Mouse (Mus musculus) liver, embryonic 13.5 days (tissue): ENCODE results near the gene Fbxl2. TPM values are rescaled to one million over a fixed set of nuclear protein-coding genes. Genes with fewer than 3 reads are reported as not detected.
A peak's percentile ranks its signal among the peaks of the same experiment; 100 is the strongest.

Experiments used
- ATAC-seq: fragments of 200-750 bp; cut with Nextera tagmentation; 2 replicates; pipeline ENCODE4 v1.8.0; 2017; ENCODE audit warnings: low read depth, mild to moderate bottlenecking, moderate number of reproducible peaks, moderate library complexity
- DNase-seq: peaks from one replicate; pipeline ENCODE4 v3.0.0; 2022
- H3K27ac ChIP-seq: fragments of 300-500 bp; sonication (generic); 2 replicates; pipeline ENCODE4 v1.5.1; 2015; ENCODE audit warnings: moderate library complexity, mild to moderate bottlenecking, inconsistent platforms
- H3K27me3 ChIP-seq: fragments of 300-500 bp; sonication (generic); 2 replicates; pipeline ENCODE4 v1.6.1; 2015; ENCODE audit warnings: mild to moderate bottlenecking, inconsistent platforms
- H3K36me3 ChIP-seq: fragments of 300-500 bp; sonication (generic); 2 replicates; pipeline ENCODE4 v1.6.1; 2015; ENCODE audit warnings: mild to moderate bottlenecking, inconsistent platforms
- H3K4me1 ChIP-seq: fragments of 300-500 bp; sonication (generic); replicated peaks from 2 replicates; pipeline ENCODE4 v1.6.1; 2015; ENCODE audit warnings: inconsistent platforms
- H3K4me2 ChIP-seq: fragments of 300-500 bp; sonication (generic); 2 replicates; pipeline ENCODE4 v1.6.1; 2015; ENCODE audit warnings: inconsistent platforms, mild to moderate bottlenecking, moderate library complexity
- H3K4me3 ChIP-seq: fragments of 300-500 bp; sonication (generic); replicated peaks from 2 replicates; pipeline ENCODE4 v1.5.1; 2015; ENCODE audit warnings: mild to moderate bottlenecking, inconsistent platforms
- H3K9ac ChIP-seq: fragments of 300-500 bp; sonication (generic); 2 replicates; pipeline ENCODE4 v1.6.1; 2015; ENCODE audit warnings: mild to moderate bottlenecking, inconsistent platforms
- H3K9me3 ChIP-seq: fragments of 300-500 bp; sonication (generic); replicated peaks from 2 replicates; pipeline ENCODE4 v1.6.1; 2016; ENCODE audit warnings: inconsistent platforms
- WGBS: fragments of 180-500 bp; shearing (Covaris S2); methylation state at CpG from one replicate; pipeline ENCODE4 v1.1.7; 2015; ENCODE audit not compliant: insufficient replicate concordance; 5-methylcytosine and 5-hydroxymethylcytosine counted together
- polyA plus RNA-seq: library from polyadenylated mRNA; unstranded; fragments of >200 nt; fragmentation: Nextera tagmentation; extraction: Ambion mirVana; gene quantifications from 2 replicates; pipeline ENCODE4 v1.2.1, GENCODE M21; 2015

Fbxl2 gene
- polyA plus RNA-seq, 1 experiment from 2014 or later, result 0.80 TPM

DNA sequence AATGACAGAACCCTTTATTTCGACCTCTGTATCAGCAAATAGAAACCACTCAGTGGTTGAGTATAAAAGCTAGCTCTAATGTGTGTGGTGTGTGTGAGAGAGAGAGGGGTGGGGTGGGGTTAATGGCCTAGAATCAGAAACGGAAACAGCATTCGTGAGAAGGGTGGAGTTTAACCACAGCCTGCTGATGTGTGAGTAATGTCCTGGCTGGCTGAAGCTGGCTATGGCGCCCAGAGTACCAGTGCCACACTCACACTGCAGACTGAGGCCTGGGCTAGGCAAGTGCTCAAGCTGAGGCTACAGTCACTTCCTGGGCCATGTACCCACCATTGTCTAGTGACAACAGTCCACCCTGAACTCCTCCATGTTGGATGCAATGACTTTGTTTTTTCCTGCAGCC, 29.6 kb downstream of the Fbxl2 start:
- 29% methylated on average over 4 of the region's 4 CpGs for WGBS
- Histone ChIP-seq H3K9ac (no peak overlapping the region), H3K36me3 (0 out of 2 replicates have a peak, but pooled peaks cover 3% of the 10 kb centered on the region), H3K9me3 (no peaks in the 10 kb centered on the region), H3K4me3 (no peak overlapping the region), H3K27ac (no peak overlapping the region), H3K4me2 (no peak overlapping the region), H3K4me1 (peaks cover 11% of the 10 kb centered on the region), H3K27me3 (no peaks in the 10 kb centered on the region)
- DNase-seq (no peak), ATAC-seq (peak; percentile 53)

DNA sequence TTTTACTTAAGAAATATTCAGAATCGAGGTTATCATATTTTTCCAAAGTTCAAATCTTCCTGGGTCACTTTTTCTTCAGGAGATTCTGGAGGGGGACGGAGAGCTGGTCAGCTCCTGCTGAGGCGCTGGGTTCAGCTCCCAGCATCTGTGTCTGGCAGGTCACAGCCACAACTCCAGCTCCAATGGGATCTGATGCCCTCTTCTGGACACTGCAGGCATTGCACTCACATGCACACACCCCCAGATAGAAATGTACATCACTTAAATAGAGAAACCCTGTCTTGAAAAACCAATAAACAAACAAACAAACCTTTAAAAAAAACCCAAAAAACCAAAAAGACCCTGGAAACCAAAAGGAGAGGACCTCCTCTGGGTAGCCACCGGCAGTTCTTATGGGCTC, 30.3 kb downstream of the Fbxl2 start:
- Histone ChIP-seq H3K9ac (no peak overlapping the region), H3K4me1 (peaks cover 14% of the 10 kb centered on the region), H3K4me3 (no peak overlapping the region), H3K36me3 (0 out of 2 replicates have a peak, but pooled peaks cover 3% of the 10 kb centered on the region), H3K27me3 (no peaks in the 10 kb centered on the region), H3K27ac (no peak overlapping the region), H3K9me3 (peaks cover 5% of the 10 kb centered on the region), H3K4me2 (no peak overlapping the region)
- 71% methylated on average over 4 of the region's 4 CpGs for WGBS
- DNase-seq (peak; percentile 11), ATAC-seq (no peak)

DNA sequence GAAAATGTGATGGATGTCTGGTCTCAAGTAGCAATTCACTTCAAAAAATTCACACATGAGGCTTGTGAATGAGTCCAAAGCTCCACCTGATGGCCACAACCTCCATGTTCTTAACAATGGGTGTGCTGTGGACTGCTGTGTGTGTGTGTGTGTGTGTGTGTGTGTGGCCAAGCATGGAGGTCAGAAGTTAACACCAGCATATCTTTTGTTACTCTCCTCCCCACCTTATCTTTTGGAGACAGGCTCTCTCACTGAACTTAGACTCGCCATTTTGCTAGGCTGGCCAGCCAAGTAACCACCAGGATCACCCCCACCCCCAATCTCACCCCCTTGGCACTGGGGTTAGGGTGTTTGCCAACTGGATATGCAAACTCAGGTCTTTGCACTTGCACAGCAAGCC, 32.0 kb downstream of the Fbxl2 start:
- H3K4me2 ChIP-seq, result no peak overlapping the region
- WGBS, result 10% methylated on average over 1 of the region's 1 CpGs
- H3K27ac ChIP-seq, result no peak overlapping the region
- H3K36me3 ChIP-seq, result 0 out of 2 replicates have a peak, but pooled peaks cover 3% of the 10 kb centered on the region
- DNase-seq (no peak), ATAC-seq (peak; percentile 53)
- H3K9me3 ChIP-seq, result peaks cover 9% of the 10 kb centered on the region
- no peaks in the 10 kb centered on the region for H3K27me3 ChIP-seq
- H3K9ac ChIP-seq, result no peak overlapping the region
- H3K4me1 ChIP-seq, result peaks cover 14% of the 10 kb centered on the region
- no peak overlapping the region for H3K4me3 ChIP-seq

DNA sequence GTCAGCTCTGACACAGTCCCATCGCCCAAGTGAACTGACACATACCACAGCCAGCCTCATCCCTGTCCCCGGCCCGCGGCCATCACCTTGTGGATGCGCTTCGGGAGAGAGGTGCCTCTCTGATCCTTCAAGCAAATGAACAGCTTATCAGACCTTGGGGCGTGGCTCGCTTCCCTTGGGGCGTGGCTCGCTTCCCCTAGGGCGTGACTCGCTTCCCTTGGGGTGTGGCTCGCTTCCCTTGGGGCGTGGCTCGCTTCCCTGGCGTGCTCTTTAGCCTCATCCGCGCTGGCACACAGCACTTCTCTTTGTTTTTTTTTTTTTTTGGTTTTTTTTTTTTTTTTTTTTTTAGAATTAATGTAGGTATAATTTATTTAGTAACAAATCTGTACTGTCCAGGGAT, 34.8 kb downstream of the Fbxl2 start:
- H3K36me3 ChIP-seq, result 0 out of 2 replicates have a peak, but pooled peaks cover 3% of the 10 kb centered on the region
- 46% methylated on average over 18 of the region's 18 CpGs for WGBS
- H3K27me3 ChIP-seq, result no peaks in the 10 kb centered on the region
- no peak overlapping the region for H3K27ac ChIP-seq
- peak; percentile 33 for DNase-seq
- H3K9ac ChIP-seq, result no peak overlapping the region
- H3K4me2 ChIP-seq, result no peak overlapping the region
- H3K9me3 ChIP-seq, result peaks cover 9% of the 10 kb centered on the region
- H3K4me3 ChIP-seq, result no peak overlapping the region
- peaks cover 9% of the 10 kb centered on the region for H3K4me1 ChIP-seq
- no peak for ATAC-seq

DNA sequence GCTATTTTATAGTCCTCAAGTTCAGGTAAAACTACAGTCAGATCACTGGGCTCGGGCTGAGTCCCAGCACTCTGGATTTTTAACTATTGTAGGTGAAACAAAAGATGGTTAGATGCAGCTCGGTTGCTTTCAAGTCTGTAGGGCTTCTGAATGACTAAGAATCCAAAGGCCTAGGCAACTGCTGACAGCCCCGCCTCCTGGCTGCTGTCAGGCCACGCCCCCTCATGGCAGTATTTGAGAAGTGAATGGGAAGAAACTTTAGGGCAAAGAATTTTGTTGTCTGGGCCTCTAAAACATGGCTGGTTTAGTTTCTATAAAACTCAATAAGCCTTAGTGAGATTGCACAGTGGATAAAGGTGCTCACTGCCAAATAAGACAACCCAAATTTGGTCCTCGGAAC, 36.5 kb downstream of the Fbxl2 start:
- H3K4me1 ChIP-seq, result peaks cover 9% of the 10 kb centered on the region
- no peaks in the 10 kb centered on the region for H3K27me3 ChIP-seq
- no peak overlapping the region for H3K4me2 ChIP-seq
- ATAC-seq (no peak), DNase-seq (no peak)
- 46% methylated on average over 5 of the region's 5 CpGs for WGBS
- no peak overlapping the region for H3K4me3 ChIP-seq
- H3K9ac ChIP-seq, result no peak overlapping the region
- H3K27ac ChIP-seq, result no peak overlapping the region
- H3K9me3 ChIP-seq, result peaks cover 9% of the 10 kb centered on the region
- 0 out of 2 replicates have a peak, but pooled peaks cover 3% of the 10 kb centered on the region for H3K36me3 ChIP-seq

DNA sequence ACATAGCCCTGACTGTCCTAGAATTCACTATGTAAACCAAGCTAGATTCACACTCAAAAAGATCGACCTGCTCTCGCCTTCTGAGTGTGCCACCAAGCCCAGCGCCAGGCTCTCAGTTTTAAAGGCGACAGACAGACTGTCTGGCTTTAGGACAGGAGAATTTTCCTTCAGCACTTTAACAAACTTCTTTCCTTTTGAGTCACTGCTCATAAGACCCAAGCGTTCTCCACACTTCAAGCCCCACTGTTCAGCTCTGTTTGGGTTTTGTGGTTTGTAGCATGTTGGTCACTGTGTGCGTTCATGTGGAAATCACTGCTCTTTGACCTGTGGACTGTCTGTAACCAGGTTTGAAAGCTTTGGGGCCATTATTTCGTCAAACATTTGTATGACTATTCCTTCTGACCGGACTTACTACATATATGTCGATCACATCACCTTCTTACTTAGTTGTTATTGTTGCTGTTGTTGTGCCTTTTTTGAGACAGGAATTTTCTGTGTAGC, 38.1 kb downstream of the Fbxl2 start:
- 73% methylated on average over 9 of the region's 9 CpGs for WGBS
- DNase-seq, result no peak

DNA sequence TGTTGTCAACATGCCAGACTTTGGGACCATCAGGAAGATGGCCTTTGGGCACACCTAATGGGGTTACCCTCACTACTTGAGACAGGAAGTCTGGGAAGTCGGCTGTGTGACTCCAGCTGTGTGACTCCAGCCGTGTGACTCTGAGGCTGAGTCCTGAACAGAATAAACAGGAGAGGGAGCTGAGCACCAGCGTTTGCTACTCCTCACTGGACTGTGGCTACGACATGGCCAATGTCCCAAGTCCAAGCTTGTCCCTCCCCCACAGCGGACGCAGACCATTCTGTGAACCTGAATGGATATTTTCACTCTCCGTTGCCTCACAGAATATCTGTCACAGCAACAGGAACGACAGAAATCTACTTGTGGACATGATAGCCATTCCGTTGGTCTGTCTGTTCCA, 39.2 kb downstream of the Fbxl2 start:
- DNase-seq (no peak), ATAC-seq (peak; percentile 50; the same call in 1 of the 2 replicates)
- whole genome bisulfite sequencing, result 60% methylated on average over 9 of the region's 9 CpGs
- Histone ChIP-seq H3K9me3 (peaks cover 12% of the 10 kb centered on the region), H3K27me3 (no peaks in the 10 kb centered on the region), H3K4me1 (0 out of 2 replicates have a peak, but pooled peaks cover 3% of the 10 kb centered on the region), H3K4me2 (no peak overlapping the region), H3K36me3 (no peaks in the 10 kb centered on the region), H3K9ac (no peak overlapping the region), H3K27ac (no peak overlapping the region), H3K4me3 (no peak overlapping the region)

More for the DNA sequence above, 38.1 kb downstream of the Fbxl2 start:
- no peak overlapping the region for H3K9ac ChIP-seq
- 0 out of 2 replicates have a peak, but pooled peaks cover 3% of the 10 kb centered on the region for H3K4me1 ChIP-seq
- ATAC-seq, result no peak
- peaks cover 9% of the 10 kb centered on the region for H3K9me3 ChIP-seq
- no peaks in the 10 kb centered on the region for H3K27me3 ChIP-seq
- no peaks in the 10 kb centered on the region for H3K36me3 ChIP-seq
- no peak overlapping the region for H3K27ac ChIP-seq
- no peak overlapping the region for H3K4me2 ChIP-seq
- no peak overlapping the region for H3K4me3 ChIP-seq

DNA sequence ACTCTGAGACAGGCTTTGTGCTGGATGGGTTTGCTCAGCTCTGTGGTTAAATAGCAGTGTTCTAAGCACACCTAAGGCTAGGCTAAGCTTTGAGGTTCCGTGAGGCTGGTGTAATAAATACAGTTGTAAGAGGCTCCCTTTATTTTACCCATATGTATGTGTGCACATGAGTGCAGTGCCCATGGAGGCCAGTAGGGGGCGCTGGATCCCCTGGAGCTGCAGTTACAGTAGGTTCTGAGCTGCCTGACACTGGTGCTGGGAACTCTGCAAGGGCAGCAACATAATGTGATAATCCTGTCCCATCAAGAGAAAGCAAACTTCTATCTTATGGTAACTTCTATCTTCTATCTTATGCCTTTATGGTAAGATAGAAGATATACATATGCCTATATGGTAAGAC, 47.7 kb downstream of the Fbxl2 start:
- H3K9ac ChIP-seq, result no peak overlapping the region
- H3K36me3 ChIP-seq, result no peaks in the 10 kb centered on the region
- ATAC-seq, result no peak
- H3K4me1 ChIP-seq, result no peaks in the 10 kb centered on the region
- H3K27me3 ChIP-seq, result no peaks in the 10 kb centered on the region
- no peak for DNase-seq
- no peak overlapping the region for H3K4me2 ChIP-seq
- 0 out of 2 replicates have a peak, but pooled peaks cover 2% of the 10 kb centered on the region for H3K9me3 ChIP-seq
- 33% methylated on average over 2 of the region's 2 CpGs for WGBS
- no peak overlapping the region for H3K27ac ChIP-seq
- no peak overlapping the region for H3K4me3 ChIP-seq

DNA sequence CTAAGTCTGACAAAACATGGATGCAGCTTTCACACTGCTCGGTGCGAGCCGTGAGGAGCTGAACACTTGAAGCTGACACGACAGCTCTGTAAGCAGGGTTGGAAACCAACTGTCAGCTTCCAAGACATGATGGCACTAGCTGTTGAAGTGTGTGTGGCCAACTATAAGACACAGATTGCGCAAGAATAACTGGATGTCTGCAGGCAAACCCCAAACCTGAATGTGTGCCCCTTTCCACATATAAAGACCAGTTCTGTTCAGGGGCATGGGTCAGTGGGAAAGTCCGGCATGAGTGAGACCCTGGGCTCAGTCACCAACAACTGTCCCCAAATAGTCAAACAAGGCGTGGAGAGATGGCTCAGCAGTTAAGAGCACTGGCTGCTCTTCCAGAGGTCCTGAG, 53.2 kb downstream of the Fbxl2 start:
- H3K27me3 ChIP-seq, result no peaks in the 10 kb centered on the region
- H3K27ac ChIP-seq, result no peak overlapping the region
- ATAC-seq (no peak), DNase-seq (no peak)
- WGBS, result 77% methylated on average over 7 of the region's 7 CpGs
- no peak overlapping the region for H3K9ac ChIP-seq
- peaks cover 11% of the 10 kb centered on the region for H3K4me1 ChIP-seq
- no peak overlapping the region for H3K4me3 ChIP-seq
- no peaks in the 10 kb centered on the region for H3K36me3 ChIP-seq
- H3K9me3 ChIP-seq, result no peaks in the 10 kb centered on the region
- no peak overlapping the region for H3K4me2 ChIP-seq

DNA sequence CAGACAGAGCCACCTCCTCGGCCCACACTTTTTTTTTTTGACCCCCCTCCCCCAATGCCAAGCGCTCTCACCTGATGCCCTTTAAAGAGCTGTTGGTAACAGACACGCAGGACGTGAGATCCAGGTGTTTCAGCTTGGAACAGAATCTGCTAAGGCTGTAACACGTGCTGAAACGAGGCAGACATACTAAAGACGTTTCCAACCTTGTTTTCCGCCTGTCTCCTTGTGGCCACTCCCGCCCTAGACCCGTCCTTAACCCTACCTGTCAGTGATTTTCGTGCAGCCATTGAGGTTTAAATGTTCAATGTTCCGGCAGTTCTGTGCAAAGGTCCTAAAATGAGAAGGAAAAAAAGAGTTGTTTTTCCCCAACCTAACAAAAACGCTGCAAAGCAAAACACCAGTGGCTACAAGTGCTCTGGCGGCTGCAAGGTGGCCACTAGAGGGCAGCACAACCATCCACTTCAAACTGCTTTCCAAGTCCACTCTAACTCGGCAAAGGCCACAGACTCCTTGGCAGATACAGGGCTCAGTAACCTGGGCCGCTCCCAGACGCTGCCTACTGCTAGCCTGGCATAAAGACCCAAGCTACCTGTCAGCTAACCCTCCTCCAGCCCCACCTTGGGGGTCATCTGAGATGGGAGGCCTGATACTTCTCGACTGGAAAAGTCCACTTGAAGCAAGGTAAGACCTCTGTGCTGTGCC, 55.3 kb downstream of the Fbxl2 start:
- WGBS, result 20% methylated on average over 18 of the region's 18 CpGs
- H3K9me3 ChIP-seq, result no peaks in the 10 kb centered on the region

DNA sequence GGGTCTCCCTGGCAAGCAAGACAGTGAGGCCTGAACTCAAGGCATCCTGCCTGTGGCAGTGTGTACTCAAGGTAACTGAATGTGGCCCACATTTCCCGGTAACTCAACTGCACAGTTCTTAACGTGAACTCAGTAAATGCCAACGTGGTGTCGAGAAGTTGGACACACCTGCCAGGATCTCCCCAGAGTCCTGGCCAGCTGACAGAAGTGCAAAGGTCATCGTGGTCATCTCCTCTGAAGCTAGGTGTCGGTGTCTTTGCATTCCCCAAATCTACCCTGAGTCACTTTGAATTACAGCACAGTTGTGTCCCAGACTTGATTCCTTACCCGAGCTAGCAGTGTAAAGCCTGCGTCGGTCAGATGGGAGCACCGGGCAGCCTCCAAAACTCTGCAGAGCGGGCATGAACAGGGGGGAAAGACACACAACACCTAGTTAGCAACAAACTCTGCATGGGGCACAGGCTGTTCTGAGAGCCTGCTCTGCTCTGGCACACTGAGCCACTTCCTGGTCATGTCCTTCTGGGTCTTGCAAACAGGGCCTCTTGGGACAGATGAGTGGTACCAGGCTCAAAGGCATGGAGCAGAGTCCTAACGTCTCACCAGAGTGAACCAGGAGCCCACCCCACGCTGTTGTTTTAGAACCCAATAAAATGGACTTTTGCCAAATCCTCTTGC, 60.9 kb downstream of the Fbxl2 start:
- 78% methylated on average over 13 of the region's 13 CpGs for WGBS
- DNase-seq (no peak), ATAC-seq (no peak)
- no peaks in the 10 kb centered on the region for H3K9me3 ChIP-seq
- peaks cover 15% of the 10 kb centered on the region for H3K4me1 ChIP-seq
- no peak overlapping the region for H3K9ac ChIP-seq
- H3K4me2 ChIP-seq, result no peak overlapping the region
- 0 out of 2 replicates have a peak, but pooled peaks cover 11% of the 10 kb centered on the region for H3K36me3 ChIP-seq
- H3K4me3 ChIP-seq, result no peak overlapping the region
- no peaks in the 10 kb centered on the region for H3K27me3 ChIP-seq
- H3K27ac ChIP-seq, result no peak overlapping the region

More for the DNA sequence above, 55.3 kb downstream of the Fbxl2 start:
- Histone ChIP-seq H3K27ac (no peak overlapping the region), H3K4me3 (peak overlapping the region; percentile 36), H3K9ac (peak overlapping the region; percentile 40), H3K36me3 (no peaks in the 10 kb centered on the region), H3K27me3 (no peaks in the 10 kb centered on the region), H3K4me1 (peaks cover 11% of the 10 kb centered on the region), H3K4me2 (peak overlapping the region; percentile 60)
- peak; percentile 80 for ATAC-seq
- DNase-seq, result peak; percentile 72
